Mouse (Mus musculus): ENCODE data around the gene Uqcr11. TPM values are rescaled to one million over a fixed set of nuclear protein-coding genes. Genes with fewer than 3 reads are reported as not detected.

The Uqcr11 gene
- total and polyA plus RNA-seq, 2 experiments from 2014 or later = 379 to 638 TPM

GRCm38 (mm10) chr10:80382641-80383365 is 23.8 kb downstream of the Uqcr11 start:
- Histone ChIP-seq H3K9ac (replicated peaks; ENCODE audit: low read length, poor library complexity, severe bottlenecking) (no peak overlapping the region), H3K36me3 (ENCODE audit: insufficient read depth, low read length) (peaks cover 31% of the 10 kb centered on the region), H3K27me3 (ENCODE audit: insufficient read depth, low read length) (no peaks in the 10 kb centered on the region)

GRCm38 (mm10) chr10:80377716-80378115 is 28.9 kb downstream of the Uqcr11 start:
- Histone ChIP-seq H3K4me3 (ENCODE audit: low read depth, low read length) (no peak overlapping the region), H3K9me3 (ENCODE audit: low read length) (no peaks in the 10 kb centered on the region), H3K4me1 (ENCODE audit: insufficient read depth, low read length) (0 out of 2 replicates have a peak, but pooled peaks cover under 1% of the 10 kb centered on the region), H3K4me2 (ENCODE audit: low read depth, low read length, poor library complexity, severe bottlenecking) (no peak overlapping the region), H3K27ac (ENCODE audit: low read depth, low read length) (no peak overlapping the region), H3K9ac (replicated peaks; ENCODE audit: low read length, poor library complexity, severe bottlenecking) (no peak overlapping the region), H3K36me3 (ENCODE audit: insufficient read depth, low read length) (peaks cover 31% of the 10 kb centered on the region), H3K27me3 (ENCODE audit: insufficient read depth, low read length) (no peaks in the 10 kb centered on the region)
- TF ChIP-seq CTCF (IDR thresholded peaks at IDR 0.05) = peak; percentile 72
- DNase-seq (ENCODE audit: low spot score) (no peak), ATAC-seq (ENCODE audit: low FRiP score) (no peak)
- 49% methylated on average over 10 of the region's 10 CpGs for WGBS

More at GRCm38 (mm10) chr10:80382641-80383365, 23.8 kb downstream of the Uqcr11 start:
- DNase-seq (ENCODE audit: low spot score) (no peak), ATAC-seq (ENCODE audit: low FRiP score) (no peak)
- no peak overlapping the region for H3K27ac ChIP-seq (ENCODE audit: low read depth, low read length)
- 72% methylated on average over 7 of the region's 7 CpGs for WGBS
- H3K4me3 ChIP-seq (ENCODE audit: low read depth, low read length) = peak overlapping the region; percentile 59; the same call in 1 of the 2 replicates
- H3K4me1 ChIP-seq (ENCODE audit: insufficient read depth, low read length) = peaks cover 10% of the 10 kb centered on the region; the same call in 1 of the 2 replicates
- no peak for TF ChIP-seq CTCF (IDR thresholded peaks at IDR 0.05)
- H3K9me3 ChIP-seq (ENCODE audit: low read length) = no peaks in the 10 kb centered on the region
- peak overlapping the region; percentile 94 for H3K4me2 ChIP-seq (ENCODE audit: low read depth, low read length, poor library complexity, severe bottlenecking)

GRCm38 (mm10) chr10:80376160-80376559 is 30.5 kb downstream of the Uqcr11 start:
- Histone ChIP-seq H3K9me3 (ENCODE audit: low read length) (no peaks in the 10 kb centered on the region), H3K36me3 (ENCODE audit: insufficient read depth, low read length) (peaks cover 17% of the 10 kb centered on the region), H3K27me3 (ENCODE audit: insufficient read depth, low read length) (no peaks in the 10 kb centered on the region), H3K4me2 (ENCODE audit: low read depth, low read length, poor library complexity, severe bottlenecking) (no peak overlapping the region), H3K9ac (replicated peaks; ENCODE audit: low read length, poor library complexity, severe bottlenecking) (no peak overlapping the region), H3K27ac (ENCODE audit: low read depth, low read length) (no peak overlapping the region), H3K4me3 (ENCODE audit: low read depth, low read length) (no peak overlapping the region), H3K4me1 (ENCODE audit: insufficient read depth, low read length) (no peaks in the 10 kb centered on the region; the same call in 1 of the 2 replicates)
- no peak for ATAC-seq (ENCODE audit: low FRiP score)
- peak; percentile 94 for TF ChIP-seq CTCF (IDR thresholded peaks at IDR 0.05)
- WGBS = under 1% methylated on average over 7 of the region's 7 CpGs
- DNase-seq (ENCODE audit: low spot score) = peak; percentile 97

DNA sequence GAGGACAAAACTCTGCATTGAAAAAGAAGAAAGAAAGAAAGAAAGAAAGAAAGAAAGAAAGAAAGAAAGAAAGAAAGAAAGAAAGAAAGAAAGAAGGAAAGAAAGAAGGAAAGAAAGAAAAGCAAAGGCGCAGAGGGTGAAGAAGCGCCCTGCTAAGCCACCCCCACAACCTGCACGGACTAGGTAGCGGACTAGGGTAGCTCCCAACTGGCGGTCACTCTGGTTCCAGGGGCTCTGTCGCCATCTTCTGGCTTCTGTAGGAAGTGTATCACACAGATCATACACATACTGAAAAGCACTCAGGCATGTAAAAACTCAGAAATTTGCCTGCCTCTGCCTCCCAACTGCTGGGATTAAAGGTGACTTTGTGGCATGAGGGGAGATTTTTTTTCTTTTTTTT is 32.6 kb downstream of the Uqcr11 start:
- no peaks in the 10 kb centered on the region for H3K27me3 ChIP-seq (ENCODE audit: insufficient read depth, low read length)
- H3K4me3 ChIP-seq (ENCODE audit: low read depth, low read length) = no peak overlapping the region
- no peaks in the 10 kb centered on the region; the same call in 1 of the 2 replicates for H3K4me1 ChIP-seq (ENCODE audit: insufficient read depth, low read length)
- ATAC-seq (ENCODE audit: low FRiP score) (no peak), DNase-seq (ENCODE audit: low spot score) (peak; percentile 60)
- no peak overlapping the region for H3K9ac ChIP-seq (replicated peaks; ENCODE audit: low read length, poor library complexity, severe bottlenecking)
- H3K9me3 ChIP-seq (ENCODE audit: low read length) = no peaks in the 10 kb centered on the region
- no peak overlapping the region for H3K4me2 ChIP-seq (ENCODE audit: low read depth, low read length, poor library complexity, severe bottlenecking)
- 16% methylated on average over 6 of the region's 6 CpGs for WGBS
- peak; percentile 70 for TF ChIP-seq CTCF (IDR thresholded peaks at IDR 0.05)
- H3K36me3 ChIP-seq (ENCODE audit: insufficient read depth, low read length) = no peaks in the 10 kb centered on the region
- no peak overlapping the region for H3K27ac ChIP-seq (ENCODE audit: low read depth, low read length)

DNA sequence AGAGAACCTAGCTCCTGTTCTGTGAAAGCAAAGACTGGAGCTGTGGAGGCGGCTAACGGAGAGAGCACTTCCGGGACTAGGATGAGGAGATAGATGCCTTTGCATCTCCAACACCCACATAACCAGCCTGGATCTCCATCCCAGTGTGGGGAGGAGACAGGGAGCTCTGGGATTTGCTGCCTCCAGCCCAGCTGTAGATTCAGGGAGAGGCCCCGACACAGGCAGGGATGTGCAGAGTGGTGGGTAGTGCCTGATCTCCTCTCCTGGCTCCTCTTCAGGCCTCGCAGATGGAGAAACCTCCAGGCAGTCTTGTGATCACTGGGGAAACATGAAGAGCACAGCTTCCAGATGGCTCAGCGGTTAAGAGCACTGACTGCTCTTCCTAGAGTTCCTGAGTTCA is 33.9 kb downstream of the Uqcr11 start:
- Histone ChIP-seq H3K4me2 (ENCODE audit: low read depth, low read length, poor library complexity, severe bottlenecking) (no peak overlapping the region), H3K9me3 (ENCODE audit: low read length) (no peaks in the 10 kb centered on the region), H3K27me3 (ENCODE audit: insufficient read depth, low read length) (no peaks in the 10 kb centered on the region), H3K9ac (replicated peaks; ENCODE audit: low read length, poor library complexity, severe bottlenecking) (no peak overlapping the region), H3K36me3 (ENCODE audit: insufficient read depth, low read length) (no peaks in the 10 kb centered on the region), H3K4me1 (ENCODE audit: insufficient read depth, low read length) (no peaks in the 10 kb centered on the region; the same call in 1 of the 2 replicates), H3K27ac (ENCODE audit: low read depth, low read length) (no peak overlapping the region), H3K4me3 (ENCODE audit: low read depth, low read length) (no peak overlapping the region)
- WGBS = 83% methylated on average over 6 of the region's 6 CpGs
- ATAC-seq (ENCODE audit: low FRiP score) = no peak
- no peak for TF ChIP-seq CTCF (IDR thresholded peaks at IDR 0.05)
- DNase-seq (ENCODE audit: low spot score) = no peak

DNA sequence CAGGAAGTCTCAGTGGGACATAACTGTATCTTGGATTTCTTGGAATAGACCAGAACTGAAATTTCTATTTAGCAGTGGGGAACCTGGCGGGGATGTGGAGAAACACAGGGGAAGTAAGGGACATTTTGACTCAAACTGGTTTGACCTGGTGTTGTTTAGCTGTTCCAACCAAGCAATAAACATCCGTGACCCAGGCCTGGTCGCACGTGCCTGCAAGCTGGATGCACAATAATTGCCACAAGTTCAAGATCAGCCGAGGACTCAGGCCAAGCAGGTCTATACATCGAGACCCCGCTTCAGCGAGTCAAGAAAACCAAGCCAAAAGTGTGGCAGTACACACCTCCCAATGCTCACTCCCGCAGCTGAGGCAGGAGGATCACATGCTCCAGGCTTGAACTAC is 34.6 kb downstream of the Uqcr11 start:
- H3K27me3 ChIP-seq (ENCODE audit: insufficient read depth, low read length) = no peaks in the 10 kb centered on the region
- TF ChIP-seq CTCF (IDR thresholded peaks at IDR 0.05) = no peak
- H3K9ac ChIP-seq (replicated peaks; ENCODE audit: low read length, poor library complexity, severe bottlenecking) = no peak overlapping the region
- H3K4me2 ChIP-seq (ENCODE audit: low read depth, low read length, poor library complexity, severe bottlenecking) = peak overlapping the region; percentile 33; the same call in 1 of the 2 replicates
- 50% methylated on average over 9 of the region's 9 CpGs for WGBS
- H3K27ac ChIP-seq (ENCODE audit: low read depth, low read length) = peak overlapping the region; percentile 62
- H3K4me3 ChIP-seq (ENCODE audit: low read depth, low read length) = peak overlapping the region; percentile 10; the same call in 1 of the 2 replicates
- no peaks in the 10 kb centered on the region for H3K9me3 ChIP-seq (ENCODE audit: low read length)
- no peak for DNase-seq (ENCODE audit: low spot score)
- ATAC-seq (ENCODE audit: low FRiP score) = no peak
- H3K36me3 ChIP-seq (ENCODE audit: insufficient read depth, low read length) = no peaks in the 10 kb centered on the region
- H3K4me1 ChIP-seq (ENCODE audit: insufficient read depth, low read length) = no peaks in the 10 kb centered on the region; the same call in 1 of the 2 replicates

Measured in midbrain, postnatal 0 days (tissue).